Mouse (Mus musculus): ENCODE measurements around the gene Cyp2j12.
"Not testable (repeated sequence)": the region's sequence is repeated elsewhere in the genome, so short reads cannot be mapped to it uniquely, and the experiment has no call there.

Cyp2j12 gene

GRCm38 (mm10) chr4:96140732-96141467, at the start of gene Cyp2j12:
Gene Cyp2j12 (minus strand): TSS chr4:96141152.
- DNase-seq (ENCODE audit: low spot score), result no peak

- DNase-seq (ENCODE audit: low spot score), result not testable (repeated sequence)
These were observed 48.4 kb upstream of the Cyp2j12 start for GRCm38 (mm10) chr4:96189321-96189720.

- DNase-seq (ENCODE audit: low spot score), result not testable (repeated sequence)
These were observed 47.7 kb upstream of the Cyp2j12 start for GRCm38 (mm10) chr4:96188671-96189070.

GRCm38 (mm10) chr4:96188146-96188545, 47.2 kb upstream of the Cyp2j12 start:
- DNase-seq (ENCODE audit: low spot score), result not testable (repeated sequence)

- not testable (repeated sequence) for DNase-seq (ENCODE audit: low spot score)
These were observed 43.8 kb upstream of the Cyp2j12 start for GRCm38 (mm10) chr4:96184716-96185115.

DNA sequence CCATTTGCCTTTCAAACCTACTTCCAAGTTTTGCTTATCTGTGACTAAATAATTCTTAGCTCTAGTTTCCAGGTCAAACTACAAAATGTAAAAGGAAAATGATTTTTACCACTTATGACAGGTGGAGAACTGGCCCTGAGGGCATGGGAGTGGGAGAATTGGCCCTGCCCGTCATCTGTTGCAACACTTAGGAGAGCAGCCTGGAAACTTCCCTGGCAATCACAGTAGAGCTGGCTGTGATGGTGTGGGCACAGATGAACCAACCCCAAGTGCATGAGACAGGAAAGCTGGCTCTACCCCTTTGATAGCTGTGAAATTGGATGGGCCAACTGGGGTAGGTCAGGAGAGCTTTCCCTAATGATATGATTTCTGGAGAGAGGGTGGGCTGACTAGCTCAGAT, 21.9 kb upstream of the Cyp2j12 start:
- no peak for DNase-seq (ENCODE audit: low spot score)

- DNase-seq (ENCODE audit: low spot score), result no peak
These were observed 20.6 kb upstream of the Cyp2j12 start for GRCm38 (mm10) chr4:96161575-96161974.

- DNase-seq (ENCODE audit: low spot score), result no peak
These were observed 1.7 kb downstream of the Cyp2j12 start for GRCm38 (mm10) chr4:96139226-96139625.

DNA sequence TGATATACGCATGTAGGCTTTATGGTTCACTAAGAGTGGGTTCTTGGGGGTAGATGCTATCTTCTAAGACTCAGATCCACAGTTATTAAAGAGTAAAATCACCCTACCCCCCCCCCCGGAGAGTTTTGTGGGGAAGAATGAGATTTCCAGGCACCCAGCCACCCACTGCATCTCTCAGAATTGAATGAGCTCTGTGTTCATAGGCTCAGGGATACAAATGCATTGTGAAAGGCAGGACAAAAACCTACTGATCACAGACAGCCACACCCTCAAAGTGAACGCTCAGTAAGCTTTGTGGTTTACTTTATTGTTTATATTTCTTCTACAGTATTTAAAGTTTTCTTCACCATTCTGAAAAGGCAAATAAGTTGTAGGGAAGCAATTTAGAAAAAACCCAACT, 6.7 kb downstream of the Cyp2j12 start:
- DNase-seq (ENCODE audit: low spot score), result no peak

DNA sequence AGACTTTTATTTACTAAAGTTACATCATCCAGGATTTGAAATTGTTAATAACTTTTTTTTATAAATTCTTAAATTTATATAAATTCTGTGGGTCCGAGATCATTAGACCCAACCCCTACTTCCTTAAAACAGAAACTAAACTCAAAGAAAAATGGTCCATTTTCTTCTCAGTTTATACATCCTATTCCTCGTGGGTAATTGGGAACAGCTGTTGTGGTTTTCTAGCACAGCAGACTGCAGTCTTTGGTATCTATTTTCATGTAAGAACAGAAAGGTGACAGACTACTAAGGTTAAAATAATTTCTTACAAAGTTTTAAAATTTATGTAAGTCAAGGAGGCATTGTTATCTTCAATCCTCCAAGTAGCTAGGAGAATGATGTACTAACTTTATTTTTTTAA, 44.1 kb downstream of the Cyp2j12 start:
- DNase-seq (ENCODE audit: low spot score), result peak; percentile 23

GRCm38 (mm10) chr4:96091869-96092268, 49.1 kb downstream of the Cyp2j12 start:
- no peak for DNase-seq (ENCODE audit: low spot score)

GRCm38 (mm10) chr4:96089356-96090048, 51.5 kb downstream of the Cyp2j12 start:
- DNase-seq (ENCODE audit: low spot score), result not testable (repeated sequence)

- no peak for DNase-seq (ENCODE audit: low spot score)
These were observed 62.6 kb downstream of the Cyp2j12 start for GRCm38 (mm10) chr4:96078308-96078707.

DNA sequence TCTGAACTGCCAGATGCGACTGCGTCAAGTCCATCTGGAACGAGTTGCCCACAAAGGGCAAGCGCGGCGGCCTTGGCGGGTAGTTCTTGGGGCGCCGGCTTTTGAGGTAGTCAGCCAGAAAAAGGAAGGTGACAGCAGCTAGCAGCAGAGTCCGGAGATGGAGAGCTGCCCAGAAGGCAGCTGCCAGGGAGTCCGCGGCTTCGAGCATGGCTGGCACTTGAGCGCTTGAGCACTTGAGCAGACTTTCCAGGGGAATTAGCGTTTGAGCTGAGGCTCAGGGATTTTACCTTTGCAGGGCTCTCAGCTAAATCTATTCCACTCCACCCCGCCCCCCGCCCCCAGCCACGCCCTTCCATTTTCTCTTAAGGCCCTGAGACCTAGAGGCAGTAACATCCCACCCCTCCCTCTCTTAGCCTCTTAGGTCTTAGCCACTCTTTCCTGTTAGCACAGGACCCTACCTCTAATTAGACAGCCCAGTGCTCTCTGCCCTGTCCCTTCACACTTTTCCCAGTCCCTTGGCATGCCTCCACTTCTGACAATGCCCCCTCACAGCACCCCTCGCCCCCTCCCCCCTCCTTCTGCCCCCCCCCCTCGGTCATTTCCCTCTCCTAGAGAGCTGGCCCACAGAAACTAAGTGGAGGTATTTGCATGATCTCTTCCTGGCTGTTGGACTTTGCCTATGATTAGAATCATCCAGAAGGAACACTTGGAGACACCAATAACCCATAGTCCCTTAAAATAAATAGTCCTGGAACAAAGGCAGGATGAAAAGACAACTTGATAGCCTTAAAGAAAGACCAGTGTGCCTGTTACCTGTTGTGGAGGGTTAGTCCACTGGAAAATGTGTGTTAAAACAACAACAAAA, 63.5 kb downstream of the Cyp2j12 start, which contains the start of gene Cyp2j13:
Gene Cyp2j13, minus strand, starts transcription at position 286 of the 865 bp plus-strand sequence.
- peak; percentile 48 for DNase-seq (ENCODE audit: low spot score)

GRCm38 (mm10) chr4:96062045-96062444, 78.9 kb downstream of the Cyp2j12 start:
- no peak for DNase-seq (ENCODE audit: low spot score)

DNA sequence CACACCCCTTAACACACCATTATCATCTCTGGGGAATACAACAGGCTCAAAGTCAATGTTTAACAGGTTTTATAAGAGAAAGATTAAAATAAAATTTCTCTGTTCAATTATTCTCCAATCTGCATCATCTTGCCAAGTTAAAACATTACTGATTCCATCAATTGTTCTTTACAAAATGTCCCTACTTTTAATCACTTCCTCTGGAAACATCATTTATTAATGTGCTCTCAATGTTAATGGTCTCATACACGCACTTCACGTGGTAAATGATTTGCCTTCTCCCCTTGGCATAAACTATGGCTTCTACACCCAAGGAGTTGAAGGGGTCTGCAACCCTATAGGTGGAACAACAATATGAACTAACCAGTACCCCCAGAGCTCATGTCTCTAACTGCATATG, 80.8 kb downstream of the Cyp2j12 start:
- no peak for DNase-seq (ENCODE audit: low spot score)

All from embryo, embryonic 10.5 days (tissue).